Mouse (Mus musculus): ENCODE measurements around the gene Prrx2.

The Prrx2 gene

DNA sequence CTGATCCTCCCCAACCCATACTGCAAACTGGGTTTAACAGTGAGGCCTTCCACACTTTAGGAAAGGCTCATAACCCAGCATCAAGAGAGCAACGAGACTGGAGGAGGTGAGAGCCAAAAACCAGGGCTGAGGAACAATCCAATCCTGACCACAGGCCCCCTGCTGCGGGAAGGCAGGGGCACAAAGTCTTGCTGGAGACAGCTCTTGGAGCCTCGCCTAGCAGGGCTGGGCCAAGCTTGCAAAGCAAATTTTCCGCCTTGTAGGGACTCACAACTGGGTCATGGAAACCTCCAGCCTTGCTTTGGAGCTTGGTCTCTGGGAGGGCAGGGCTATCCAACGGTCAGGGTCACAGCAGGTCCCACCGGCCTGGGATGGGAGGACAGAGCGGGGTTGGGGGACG is 36.1 kb downstream of the Prrx2 start:
- DNase-seq (ENCODE audit: low read depth): no peak

DNA sequence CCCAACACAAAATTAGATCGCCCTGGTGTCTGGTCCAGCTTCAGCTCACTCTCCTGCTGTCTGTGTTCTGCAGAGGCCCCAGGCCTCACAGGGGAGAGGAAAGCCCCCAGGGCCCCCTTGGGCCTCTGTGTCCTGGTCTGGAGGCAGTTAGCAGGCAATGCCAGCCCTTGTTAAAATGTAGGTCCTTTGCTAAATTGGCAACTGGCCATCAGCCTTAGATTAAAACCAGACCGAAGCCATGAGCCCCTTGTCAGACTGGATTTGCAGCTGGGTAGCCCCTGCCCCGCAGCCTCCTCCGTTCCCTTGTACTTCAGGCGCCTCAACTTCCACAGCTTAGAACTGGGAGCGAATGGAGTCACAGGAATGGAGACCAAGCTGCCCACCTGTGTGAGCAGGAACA is 37.9 kb downstream of the Prrx2 start:
- DNase-seq (ENCODE audit: low read depth): no peak

DNA sequence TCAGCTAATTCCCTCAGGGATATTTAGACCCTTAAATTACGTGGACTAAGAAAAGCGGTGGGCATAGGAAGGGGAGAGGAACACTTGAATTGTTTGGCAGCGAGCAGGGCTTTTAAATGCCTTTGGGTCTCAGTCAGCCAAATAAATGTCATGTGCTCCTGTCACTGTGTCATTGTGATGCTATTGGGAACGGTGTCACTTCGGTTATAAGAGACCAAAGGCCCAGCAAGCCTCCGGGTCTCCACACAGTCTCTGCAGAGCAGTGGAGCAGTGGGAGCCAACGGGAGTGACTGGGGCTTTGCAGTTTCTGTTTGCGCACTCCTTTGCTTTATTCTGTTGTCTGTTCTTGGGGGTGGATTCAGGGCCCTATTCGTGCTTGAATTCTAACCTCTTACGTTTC is 39.7 kb downstream of the Prrx2 start:
- no peak for DNase-seq (ENCODE audit: low read depth)

DNA sequence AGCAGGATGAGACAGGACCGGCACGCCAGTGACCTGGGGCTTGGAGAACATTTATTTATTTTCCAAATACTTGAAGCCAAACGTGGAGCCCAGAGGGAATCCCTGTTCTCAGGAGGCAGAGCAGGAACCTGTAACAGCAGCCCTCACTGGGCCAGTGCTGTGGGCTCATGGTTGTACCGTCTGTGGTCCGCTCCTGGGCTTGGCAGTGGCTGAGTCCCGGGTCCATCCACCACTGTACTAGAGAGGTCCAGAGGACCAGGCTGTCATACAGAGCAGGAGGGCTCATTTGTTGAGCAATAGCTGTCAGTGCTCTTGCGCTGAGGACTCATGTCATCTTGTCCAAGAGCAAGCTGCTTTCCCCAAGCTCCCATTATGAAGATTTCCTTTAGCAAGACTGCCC is 40.3 kb downstream of the Prrx2 start:
- no peak for DNase-seq (ENCODE audit: low read depth)

DNA sequence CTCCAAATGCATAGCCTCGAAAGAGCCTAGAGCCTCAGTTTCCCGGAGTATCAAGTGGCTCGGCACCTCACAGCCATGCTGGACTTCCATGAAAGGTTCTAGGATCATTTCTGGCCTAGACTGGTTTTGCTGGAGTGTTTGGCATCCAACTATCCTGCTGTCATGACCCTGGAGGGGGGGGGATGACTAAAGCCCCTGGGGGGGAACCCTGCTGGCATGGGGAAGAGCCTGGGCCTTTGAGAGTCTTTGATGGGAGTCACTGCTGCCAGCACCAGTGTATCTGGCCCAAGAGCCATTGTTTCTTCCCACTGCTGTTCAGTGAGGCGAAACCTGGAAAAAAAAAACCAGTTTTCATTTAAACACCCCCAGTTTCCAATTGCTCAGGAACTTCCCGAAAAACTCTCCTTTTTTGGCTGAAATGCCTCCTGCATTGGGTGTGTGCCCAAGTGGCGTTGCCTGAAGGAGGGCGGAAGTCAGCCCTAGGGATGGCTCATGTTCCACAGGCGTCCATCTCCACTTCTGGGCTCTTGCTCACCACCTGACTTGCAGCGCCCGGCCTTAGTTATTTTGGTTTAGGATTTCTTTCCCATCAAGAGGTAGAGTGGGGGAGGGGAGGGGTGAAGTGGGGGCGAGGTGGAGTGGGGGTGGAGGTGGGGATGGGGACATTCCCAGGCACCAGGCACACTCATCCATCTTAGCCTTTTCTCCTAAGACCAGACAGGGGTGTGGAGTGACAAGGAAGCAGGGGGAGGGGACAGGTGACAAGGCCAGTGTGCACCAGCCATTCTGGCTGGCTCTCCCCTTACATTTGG is 41.1 kb downstream of the Prrx2 start:
- DNase-seq (ENCODE audit: low read depth): no peak

DNA sequence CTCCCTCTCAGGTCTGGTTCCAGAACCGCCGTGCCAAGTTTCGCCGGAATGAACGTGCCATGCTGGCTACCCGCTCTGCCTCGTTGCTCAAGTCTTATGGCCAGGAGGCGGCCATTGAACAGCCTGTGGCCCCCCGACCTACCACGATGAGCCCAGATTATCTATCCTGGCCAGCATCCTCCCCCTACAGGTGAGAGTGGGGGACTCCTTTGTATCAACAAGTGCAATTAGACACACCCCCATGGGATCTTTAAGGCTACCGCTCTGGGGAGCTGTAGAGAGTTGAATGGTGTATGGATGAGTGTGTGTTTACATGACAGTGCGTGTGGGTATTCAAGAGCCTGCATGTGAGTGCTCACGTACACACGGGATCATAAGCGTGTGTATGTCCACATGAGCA is 44.7 kb downstream of the Prrx2 start:
- no peak for DNase-seq (ENCODE audit: low read depth)

DNA sequence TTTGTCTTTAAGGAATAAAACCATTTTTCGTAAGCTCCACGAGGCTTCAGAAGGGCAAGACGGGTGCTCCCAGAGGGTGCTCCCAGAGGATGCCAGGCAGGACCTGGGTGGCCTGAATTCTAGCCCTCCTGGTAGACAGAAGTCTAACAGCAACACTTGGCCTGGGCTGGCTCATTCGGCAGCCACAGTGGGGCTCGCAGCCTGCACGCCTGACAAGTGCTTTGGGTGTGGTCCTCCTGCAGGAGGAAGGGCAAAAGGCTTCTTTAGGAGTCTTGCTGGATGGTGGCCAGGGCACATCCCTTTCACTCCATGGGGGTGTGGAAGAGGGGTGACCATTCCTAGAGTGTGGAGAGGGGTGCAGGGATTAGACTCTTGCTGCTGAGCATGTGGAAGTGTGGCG is 46.4 kb downstream of the Prrx2 start:
- no peak for DNase-seq (ENCODE audit: low read depth)

DNA sequence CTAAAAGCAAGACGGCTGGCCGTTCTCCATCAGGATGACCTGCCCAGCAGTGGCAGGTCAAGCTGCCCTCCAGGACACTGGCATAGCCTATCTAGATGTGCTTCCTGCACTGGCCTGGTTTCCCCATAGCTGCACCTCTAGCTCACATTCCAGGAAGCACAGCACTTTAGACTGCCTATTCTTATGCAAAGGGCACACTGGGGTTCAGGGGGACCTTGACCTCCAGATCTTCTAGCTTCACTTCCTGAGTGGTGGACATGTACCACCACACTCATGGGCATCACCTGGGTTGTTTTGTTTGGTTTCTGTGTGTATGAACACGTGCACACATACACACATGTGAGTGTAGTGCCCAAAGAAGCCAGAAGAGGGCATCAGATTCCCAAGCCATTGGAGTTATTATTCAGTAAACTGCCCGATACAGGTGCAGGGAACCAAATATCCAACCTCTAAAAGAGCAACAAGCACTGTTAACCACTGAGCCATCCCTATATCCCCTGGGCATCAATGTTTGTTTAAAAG is 50.1 kb downstream of the Prrx2 start:
- no peak for DNase-seq (ENCODE audit: low read depth)

DNA sequence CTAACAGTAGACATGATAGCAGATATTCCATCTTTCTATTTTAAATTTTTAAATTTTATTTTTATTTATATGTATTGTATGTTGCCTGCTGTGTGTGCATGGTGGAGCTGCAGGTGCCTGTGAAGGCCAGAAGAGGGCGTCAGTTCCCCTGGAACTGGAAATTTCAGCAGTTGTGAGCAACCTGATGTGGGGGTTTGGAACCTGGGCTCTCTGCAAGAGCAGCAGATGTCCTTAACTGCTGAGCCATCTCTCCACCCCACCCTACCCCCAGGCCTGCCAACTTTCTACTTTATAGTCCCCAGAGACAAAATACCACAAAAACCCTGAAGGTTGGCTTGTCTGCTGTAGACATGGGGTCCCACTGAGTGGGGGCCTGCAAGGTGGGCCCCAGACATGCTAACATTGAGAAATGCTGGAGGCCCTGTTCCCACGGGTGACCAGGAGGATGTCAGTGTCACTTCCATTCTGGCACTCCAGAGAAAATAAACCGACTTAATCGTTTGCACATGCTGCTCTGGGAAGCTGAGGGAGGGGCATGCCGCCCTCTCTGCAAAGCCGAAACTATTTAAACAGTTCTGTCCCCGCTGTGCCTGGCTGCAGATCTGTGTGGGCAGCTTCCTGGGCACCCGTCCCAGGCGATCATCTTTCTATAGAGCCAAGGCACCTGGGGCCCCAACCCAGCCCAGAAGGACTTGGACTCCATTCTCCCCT is 50.8 kb downstream of the Prrx2 start:
- no peak for DNase-seq (ENCODE audit: low read depth)

DNA sequence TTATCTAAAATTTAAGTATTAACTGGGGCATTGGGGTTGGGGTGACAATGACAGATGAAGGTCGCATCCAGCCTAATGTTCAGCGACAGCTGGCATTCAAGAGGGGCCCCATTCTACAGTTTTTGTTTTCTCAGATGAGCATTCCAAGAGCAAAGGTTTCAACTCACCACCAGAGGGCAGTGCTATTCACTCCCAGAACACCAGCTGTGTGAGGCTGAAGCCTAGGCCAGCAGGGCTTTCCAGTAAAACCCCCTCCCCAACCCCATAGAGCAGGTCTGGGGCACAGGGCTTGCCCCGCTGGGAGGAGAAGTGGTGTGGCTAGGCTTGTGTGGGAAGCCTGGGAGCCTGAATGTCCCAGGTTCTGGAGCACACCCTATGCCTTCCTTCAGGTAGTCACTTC is 56.2 kb downstream of the Prrx2 start:
- DNase-seq (ENCODE audit: low read depth): peak; percentile 34

DNA sequence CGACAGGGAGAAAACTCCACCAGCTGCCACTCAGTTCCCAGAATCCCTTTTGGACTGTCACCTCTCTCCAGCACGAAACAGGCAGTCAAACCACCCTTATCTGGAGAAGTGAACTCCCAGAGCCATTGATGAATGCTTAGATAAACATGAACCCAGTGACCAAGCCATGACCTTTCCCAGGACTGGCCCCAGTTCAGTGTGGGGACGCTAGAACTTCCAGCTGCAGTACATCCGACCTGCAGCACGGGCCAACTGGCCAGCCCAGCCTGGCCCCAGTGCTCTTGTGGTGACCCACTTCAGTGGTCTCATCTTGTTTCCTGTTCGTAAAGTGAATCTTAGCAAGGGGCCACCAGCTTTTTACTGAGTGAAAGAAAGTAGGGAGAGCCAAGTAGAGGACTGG is 58.6 kb downstream of the Prrx2 start:
- no peak for DNase-seq (ENCODE audit: low read depth)

DNA sequence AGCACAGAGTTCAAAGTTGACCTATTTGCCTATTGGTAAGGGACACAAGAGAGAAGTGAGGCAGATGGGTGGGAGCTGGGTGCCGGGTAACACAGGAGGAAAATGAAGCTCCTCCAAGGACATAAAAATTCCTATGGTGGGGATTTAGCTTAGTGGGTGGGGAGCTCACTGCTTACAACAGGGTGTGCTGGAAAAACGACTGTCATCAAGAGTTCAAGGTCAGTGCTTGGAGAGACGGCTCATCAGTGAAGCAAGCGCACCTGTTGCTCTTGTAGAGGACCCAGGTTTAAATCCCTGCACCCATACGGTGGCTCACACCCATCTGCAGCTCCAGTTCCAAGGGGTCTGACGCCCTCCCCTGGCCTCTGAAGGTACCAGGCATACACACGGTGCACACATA is 59.2 kb downstream of the Prrx2 start:
- no peak for DNase-seq (ENCODE audit: low read depth)

DNA sequence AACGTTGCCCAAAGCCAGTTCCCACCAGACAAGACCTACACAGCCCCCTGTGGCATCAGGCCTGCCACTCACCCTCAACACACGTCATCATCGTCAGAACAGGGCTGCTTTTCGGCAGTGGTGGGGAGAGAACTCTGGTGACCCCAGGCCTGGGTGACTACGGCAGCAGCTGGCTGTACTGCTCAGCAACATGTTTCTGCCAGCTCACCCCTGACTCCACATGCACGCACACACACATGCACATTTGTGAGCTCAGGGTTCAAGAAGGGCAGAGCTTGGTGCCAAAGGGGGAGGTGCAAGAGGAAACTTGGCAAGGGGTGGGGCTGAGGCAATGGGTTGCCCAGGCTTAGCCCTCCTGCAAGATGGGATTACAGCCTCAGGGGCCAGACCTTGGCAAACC is 62.5 kb downstream of the Prrx2 start:
- no peak for DNase-seq (ENCODE audit: low read depth)

DNA sequence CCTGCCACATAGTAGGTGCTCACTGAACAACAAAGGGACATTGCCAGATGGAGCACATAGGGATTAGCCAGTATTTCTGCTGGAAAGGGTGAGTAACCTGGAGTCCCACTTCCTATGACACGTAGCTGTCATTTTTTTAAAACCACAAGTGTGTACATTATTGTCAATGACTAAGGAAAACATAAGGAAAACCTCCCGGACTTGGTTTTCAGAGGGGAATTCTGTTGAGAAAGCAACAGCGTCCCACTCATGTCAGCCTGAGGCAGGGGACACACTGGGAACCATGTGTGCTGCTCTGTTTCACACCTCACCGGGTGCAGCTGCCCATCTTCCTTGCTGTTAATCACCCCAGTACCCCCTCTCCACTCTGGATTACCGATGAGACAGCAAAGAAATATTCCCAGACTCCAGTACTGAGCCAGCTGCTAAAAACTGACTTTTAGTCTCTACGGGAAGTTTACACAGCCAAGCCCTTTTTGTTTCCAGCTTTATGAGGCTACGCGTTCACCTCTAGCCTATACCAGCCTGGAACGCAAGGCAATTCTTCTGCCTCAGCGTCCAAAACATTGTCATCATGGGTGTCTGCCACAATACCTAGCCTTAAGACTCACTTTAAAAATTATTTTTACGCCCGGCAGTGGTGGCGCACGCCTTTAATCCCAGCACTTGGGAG is 64.8 kb downstream of the Prrx2 start:
- DNase-seq (ENCODE audit: low read depth): no peak

DNA sequence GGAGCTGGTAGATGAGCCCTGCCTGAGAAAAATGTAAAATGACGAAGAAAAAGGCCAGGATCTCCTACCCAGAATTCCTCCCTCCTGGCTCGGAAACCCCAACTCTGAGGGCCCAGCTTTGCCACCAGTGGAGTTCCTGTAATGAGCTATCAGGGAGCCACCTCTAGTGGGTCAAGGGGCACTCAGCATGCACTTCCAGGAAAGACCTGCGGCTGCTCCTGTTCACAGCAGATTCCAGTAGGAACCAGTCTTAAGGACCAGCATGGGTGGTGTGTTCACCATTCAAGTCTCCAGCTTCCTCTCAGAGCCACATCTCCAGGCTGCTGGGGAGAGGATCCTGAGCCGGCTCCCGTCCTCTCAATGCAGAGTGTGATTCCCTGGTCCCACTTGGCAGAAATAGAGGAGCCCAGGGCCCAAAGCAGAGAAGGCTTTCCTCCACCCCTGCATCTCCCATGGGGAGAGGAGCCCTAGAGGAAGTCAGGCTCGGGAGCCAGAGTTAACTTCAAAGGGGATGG is 66.9 kb downstream of the Prrx2 start:
- no peak for DNase-seq (ENCODE audit: low read depth)

DNA sequence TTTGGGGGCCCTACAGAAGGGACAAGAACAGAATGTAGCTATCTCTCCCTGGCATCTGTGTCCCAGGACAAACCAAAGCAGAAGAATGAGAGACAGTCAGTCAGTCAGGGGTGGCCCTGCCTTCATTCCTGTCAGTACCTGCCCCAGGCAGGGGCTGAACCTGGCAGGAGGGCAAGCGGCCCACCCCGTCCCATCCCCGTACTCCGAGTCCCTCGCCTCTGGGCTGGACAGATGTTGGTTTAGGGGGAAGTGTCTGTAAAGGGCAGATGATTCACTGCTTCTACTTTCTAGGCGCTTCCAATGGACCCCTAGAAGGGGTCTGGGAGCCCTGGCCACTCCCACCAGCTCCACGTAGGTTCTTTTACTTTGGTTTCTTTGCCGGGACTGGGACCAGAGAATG is 67.5 kb downstream of the Prrx2 start:
- DNase-seq (ENCODE audit: low read depth): no peak

DNA sequence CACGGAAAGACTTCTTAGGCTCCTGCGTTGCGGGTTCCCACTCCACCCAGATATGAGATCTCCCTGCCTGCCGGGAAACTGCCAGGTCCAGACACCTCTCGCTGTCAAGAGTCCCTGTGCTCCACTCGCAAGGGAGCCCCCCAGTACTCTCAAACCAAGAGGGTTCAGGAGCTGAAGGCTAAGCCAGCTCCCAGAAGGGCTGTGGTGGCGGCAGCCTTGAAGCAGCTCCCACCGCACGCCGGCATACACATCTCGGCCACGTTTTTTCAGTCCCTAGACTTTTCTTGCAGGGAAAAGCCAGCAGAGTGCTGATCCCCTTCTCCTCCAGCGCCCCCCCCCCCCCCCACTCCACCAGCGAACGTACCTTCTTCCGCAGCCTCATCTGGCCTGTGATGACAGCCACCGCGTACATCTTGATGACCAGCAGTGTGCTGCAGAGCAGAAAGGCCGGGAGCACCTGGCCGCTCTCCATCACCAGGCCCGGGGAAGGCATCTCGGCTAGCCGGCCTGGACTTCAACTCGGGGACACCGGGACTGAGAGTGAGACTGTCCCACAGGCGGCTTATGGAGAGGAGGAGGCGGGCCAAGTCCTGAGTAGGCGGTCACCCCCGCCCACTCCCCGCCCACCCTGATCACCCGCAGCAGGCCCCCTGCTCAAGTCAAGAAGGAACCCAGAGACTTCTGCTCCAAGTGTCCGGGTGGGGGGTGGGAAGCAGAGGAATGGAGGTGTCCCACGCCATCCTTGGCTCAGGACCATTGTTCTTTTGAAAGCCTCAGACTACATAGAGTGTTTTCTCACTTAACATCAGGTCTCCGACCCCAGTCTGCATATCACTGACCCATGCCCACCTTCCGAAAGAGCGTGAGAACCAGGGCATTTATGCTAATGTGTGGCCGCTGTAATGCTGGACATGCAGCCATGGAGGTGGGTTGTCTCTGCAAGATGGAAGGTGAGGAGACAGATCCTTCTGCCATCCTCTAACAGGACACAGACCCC is 68.3 kb downstream of the Prrx2 start:
- DNase-seq (ENCODE audit: low read depth): no peak

DNA sequence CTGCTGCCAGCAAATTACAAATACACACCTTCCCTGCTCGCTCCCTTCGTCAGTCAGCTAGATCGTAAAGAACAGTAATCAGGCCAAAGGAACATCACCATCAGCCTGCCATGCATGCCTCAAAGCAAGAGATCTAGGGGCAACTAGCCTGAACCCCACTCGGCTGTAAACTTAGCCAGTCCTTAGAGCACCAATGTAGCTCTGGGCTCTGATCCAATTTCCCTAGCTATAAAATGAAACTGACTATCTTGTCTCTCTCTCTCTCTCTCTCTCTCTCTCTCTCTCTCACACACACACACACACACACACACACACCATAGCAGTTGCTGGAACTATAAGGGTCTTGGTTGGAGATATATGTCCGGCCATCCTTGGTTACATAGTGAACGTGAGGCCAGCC is 69.5 kb downstream of the Prrx2 start:
- DNase-seq (ENCODE audit: low read depth): no peak

DNA sequence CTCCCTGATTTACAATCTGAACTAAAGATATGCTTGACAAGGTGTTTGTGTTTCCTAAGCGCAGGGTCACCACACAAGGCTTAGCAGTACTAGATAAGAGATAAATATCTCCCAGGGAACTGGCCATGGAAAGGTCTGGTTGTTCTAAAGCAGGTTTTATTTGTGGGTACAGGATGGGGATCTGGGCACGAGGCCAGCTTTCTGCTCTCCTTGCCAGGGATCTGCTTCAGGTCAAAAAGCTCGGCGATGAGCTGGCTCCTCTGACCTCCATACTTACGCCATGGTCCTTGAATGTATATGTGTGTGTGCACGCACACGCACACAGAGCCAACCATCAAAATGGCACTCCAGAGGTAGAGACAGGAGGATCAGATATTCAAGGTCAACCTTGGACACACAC is 70.2 kb downstream of the Prrx2 start:
- DNase-seq (ENCODE audit: low read depth): no peak

DNA sequence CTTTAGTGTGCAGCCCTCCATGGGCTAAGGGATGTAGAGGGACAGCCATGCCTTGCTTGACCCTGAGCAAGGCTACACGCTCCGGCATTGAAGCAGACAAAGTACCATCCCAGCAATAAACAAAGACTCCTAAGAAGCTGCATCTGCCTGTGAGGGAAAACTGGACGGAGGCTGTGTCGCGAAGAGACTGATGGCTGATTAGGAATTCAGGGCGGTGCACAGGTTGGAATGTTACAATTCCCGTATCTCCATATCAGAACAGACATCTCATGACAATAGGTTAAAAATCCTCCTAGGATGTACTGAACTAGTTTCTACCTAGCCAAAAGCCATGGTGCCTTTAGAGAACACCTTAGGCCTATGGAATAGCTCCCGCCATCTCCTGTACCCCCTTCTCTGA is 71.1 kb downstream of the Prrx2 start:
- no peak for DNase-seq (ENCODE audit: low read depth)

DNA sequence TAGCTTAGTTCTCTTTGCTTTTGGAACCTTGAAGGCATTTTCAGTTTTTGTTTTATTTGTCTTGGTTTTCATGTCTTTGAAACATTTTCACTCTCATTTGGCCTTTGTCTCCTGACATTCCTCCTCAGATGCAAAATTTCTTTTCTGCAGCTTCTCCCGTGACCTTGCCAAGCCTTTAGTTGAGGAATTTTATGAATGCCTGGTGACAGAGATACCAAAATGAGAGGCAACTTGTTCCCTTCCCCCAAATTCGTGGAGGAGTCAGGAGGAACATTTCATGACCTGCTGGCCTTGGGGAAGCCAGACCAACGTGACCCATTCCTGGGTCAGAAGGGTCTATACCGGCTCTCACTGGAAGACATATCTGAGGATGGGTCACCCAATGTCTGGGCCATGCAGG is 71.9 kb downstream of the Prrx2 start:
- DNase-seq (ENCODE audit: low read depth): no peak
